Mouse (Mus musculus) lung, postnatal 4 days (tissue): Measurements from ENCODE around the gene Patj.
A peak's percentile ranks its signal among the peaks of the same experiment; 100 is the strongest.
"Not testable (repeated sequence)": the region's sequence is repeated elsewhere in the genome, so short reads cannot be mapped to it uniquely, and the experiment has no call there.

Source experiments
- DNase-seq, 2 experiments: peaks; one replicate each; pipeline ENCODE4 v3.0.0; 2021

The Patj gene

DNA sequence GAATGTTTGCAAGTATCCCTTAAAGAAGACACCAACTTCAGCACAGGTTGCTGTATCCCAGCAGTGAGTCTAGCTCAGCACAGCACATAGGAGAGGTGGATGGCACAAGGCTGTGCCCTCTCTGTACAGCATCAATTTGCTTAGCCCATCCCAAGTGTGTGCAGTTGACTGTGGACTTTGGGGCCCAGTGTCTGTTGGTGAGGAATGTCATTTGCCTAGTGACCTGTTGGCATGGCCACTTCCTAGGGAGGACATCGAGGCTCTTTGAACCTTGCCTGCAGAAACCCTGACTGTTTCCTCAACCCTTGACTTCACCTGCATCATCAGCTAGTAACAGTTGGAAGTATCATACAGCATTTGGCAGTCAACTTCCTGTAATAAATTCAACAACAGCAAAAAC lies 270.9 kb downstream of the Patj start:
- DNase-seq: no peak

DNA sequence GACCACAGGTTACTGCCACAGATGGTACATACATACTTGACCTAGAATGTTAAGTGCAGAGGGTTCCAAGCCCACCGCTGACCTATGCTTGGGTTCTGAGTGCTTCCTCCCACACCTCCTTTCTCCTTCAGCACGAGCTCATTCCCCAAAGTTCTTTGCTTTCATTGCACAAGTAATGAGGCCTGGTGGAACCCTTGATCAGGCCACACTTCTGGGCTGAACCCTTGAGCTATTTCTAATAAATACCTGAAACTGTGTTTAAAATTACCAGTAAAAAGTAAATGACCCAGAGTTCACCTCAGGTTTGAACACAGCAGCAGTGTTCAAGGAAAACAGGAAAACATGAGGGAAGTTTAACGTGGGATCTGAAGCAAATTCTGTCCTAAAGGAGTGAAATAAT lies 271.4 kb downstream of the Patj start:
- DNase-seq: no peak

DNA sequence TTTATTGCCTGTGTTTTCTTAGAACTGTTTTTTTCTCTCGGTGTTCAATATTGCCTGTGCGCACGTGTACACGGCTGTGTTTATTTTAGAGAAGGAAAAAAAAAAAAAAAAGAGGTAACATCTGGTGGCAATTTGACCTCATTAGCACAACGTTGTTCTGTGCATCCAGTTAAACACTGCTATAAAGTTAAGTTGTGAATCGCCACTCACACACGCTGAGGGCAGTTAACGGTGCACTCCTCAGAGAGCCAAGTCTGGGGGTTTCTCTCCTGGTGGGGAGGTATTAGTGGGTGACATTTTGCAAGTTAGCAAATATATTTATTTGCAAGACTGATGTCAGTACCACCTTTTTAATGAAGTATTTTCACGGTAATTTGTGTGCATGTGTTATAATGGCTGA lies 281.9 kb downstream of the Patj start:
- DNase-seq: no peak

DNA sequence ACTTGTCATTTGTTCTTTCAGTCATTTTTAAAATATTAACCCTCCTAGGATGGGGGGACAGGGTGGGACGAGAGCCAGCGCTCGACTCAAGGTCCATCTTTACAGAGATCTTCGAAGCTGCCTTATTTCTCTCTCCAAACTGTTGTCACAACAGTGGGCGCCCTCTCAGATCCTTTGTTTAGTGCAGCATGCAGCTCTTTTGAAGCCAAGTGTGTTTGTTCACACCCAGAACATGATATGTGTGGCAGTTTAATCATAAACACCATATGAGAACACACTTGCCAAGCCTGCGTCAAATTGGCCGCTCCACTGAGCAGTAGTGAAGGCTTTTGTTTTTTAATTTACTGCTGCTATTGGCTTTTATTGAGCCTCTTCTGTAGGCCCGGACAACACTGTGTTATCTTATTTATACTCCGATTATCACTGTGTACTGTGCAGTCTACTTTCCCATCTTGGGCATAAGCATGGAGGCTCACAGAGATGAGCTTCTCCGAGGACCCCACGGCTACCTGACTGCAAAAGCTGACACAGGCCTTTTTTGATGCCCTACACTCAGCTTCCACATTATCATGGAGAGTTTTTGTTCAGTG lies 291.2 kb downstream of the Patj start:
- DNase-seq: no peak

DNA sequence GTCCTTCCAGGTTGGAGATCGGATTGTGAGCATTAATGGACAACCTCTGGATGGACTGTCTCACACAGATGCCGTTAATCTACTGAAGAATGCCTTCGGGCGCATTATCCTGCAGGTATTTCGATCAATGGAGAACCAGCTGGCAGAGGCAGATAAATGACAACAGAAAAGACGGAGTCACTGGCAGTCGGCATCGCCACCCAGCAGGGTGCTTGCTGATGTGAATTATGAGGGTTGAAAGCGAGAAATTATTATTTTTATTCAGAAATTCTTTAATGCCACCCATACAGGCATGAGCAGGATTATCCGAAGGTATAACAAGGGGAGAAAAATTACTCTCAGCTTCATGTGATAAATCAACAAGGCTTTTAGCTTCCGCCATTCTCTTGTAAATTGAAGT lies 292.5 kb downstream of the Patj start:
- DNase-seq: no peak

DNA sequence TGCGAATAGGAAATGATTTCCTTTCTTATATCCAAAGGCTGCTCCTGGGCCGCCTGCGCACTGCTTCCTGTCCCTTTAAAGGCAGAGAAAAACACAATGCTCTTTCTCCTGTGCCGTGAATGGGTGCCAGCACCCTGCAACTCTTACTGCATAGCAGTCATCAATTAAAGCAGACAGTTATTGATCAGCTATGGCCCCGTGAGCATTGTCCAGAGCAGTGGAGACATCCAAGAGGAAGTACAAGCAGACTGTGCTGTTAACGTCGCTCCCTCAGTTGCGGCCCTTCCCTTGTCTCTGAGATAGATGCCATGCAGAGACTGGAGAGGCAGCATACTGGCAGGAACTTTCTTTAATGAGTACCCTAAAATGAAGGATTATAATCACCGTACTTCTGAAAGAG lies 292.9 kb downstream of the Patj start:
- no peak for DNase-seq

DNA sequence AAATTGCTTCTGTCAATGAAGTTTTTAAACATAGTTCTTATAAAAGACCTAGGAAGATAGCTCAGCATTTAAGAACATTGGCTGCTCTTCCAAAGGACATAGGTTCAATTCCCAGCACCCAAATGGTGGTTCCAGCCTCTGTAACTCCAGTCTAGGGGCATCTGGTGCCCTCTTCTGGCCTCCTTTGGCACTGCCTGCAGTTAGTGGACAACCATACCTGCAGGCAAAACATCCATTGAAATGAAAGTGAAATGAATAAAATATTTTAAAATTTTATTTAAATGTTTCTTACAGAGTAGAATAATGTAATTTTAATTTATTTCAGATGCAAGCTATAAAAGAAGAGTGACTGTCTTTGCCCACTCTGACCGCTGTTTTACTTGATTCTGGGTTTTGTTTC lies 294.4 kb downstream of the Patj start:
- DNase-seq: no peak

DNA sequence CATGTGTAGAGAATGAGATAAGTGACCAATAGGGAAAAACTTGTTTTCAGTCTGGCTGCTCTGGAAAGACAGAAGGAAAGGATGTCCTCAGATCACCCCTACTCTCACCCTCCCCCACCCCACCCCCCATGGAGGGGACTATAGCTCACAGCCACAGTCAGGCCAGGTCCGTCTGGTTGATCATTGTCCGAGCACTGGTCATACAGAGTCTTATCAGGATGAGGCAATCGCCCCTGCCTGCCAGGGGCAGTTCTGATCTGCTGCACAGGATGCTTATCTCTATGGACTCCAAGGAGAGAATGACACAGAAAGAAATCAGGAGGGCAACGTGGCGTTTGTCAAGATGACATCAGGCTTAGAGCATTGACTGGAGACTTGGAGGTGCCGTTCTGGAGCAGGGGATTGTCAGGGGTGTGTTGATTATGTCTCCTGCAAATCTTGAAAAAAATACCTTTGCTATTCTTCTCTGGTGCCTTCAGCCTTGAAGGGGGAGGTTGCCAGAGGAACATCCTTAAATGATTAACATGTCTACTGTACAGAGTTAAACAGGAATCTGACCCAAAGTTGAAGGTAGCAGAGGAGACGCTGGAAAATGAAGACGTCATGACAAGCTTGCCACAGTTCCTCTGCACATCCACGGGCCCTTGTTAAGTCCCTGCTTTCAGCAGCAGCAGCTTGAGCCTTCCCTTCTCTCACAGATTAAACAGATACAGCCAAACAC lies 298.0 kb downstream of the Patj start:
- no peak for DNase-seq

DNA sequence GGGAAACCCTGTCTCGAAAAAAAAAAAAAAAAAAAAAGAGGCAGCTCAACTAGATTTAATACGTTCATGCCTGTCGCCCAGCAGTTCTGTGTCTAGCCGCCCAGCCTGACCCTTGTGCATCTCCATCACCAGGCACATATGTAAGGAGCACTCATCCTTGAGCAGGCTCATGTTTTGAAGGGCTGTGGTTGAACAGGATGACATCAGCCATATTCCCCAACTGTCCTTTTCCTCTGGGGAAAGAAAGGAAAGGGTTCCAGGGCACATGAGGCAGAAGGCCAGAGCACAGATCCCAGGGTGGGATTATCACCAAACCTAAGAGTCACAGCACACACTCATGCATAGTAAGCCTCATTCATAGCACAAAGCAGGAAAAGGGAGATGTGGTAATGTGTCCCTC lies 302.3 kb downstream of the Patj start:
- DNase-seq: no peak

DNA sequence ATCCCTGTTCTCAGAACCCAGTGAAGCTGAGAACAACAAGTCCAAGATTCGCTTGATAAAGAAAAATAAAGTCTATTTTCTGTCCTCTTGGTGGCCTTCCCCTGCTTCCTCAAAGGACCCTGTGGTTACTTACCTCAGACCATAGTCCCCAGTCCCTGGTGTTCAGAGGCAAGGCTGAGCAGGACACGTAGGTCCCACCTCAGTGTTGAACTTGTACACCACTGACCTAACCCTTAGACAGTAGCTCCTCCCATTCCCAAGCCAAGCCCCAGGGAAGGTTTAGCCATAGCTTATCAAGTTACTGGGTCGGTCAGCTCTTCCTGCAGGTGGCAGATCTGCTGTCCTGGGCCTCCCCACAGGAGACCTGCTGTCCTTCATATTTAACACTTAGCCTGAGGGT lies 303.3 kb downstream of the Patj start:
- DNase-seq: no peak

DNA sequence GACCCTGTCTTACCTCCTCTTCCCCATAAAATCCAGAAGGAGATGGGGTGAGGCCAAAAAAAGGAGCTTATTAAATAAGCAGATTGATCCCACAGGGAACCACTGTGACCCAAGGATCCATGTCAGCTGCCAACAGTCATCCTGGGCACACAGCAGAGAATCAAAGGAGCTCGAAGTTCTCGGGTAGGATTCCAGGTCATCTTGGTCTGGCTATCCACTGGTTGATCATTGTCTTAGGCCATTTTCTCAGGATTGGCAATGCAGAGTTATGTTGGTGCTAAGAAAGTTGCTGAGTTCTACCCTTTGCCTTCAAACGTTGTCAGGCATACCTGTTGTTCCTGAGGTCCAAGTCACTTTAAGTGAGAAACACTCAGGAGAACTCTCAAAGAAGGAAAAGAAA lies 304.6 kb downstream of the Patj start:
- DNase-seq: no peak

DNA sequence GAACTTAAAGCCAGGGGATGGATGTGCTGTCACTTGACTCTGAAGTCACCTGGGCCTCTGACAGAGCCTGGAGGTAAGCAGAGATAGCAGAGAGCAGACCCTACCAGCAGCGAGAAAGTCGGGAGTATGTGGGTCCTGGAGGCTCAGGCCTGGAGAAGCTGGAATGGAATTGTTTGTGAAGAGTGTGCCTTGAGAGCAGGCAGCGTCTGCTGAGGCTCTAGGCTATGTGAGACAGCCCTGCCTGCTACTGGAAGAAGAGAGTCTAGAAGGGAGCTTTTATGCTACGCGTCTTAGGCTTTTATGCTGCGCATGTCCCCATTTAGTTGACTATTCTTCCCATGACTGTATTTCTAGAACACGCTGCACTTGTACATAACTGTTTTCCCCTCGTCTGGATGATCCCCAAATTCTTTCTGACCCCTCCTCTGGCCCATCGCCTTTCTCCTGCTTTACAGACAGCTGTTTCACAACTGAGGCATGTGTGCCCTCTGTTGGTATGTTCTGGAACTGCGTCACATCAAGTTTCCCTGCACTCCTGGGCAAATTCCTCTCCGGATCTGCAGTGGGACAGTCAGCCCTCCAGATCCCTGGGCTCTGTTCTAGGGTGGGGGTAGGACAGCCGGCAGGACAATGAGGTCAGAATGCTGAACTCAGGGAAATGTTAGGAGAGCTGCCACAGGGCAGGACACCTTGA lies 306.8 kb downstream of the Patj start:
- DNase-seq: peak; percentile 49 to 70

DNA sequence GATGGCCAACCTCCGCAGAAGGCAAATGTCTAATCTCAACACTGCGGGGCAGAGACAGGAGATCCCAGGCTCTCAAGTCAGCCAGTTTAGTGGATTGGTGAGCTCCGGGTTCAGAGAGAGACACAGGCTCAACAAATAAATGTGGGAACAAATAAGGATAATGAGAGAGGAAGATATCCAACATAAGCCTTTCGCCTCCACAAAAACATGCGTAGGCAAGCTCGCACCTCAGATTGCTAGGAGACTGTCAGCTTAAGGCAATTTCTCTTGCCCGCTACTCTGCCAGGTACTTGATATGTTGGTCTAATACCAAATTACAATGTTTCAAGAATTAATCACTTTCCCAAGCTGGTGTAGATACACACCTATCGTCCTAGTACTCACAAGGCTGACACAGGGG lies 315.3 kb downstream of the Patj start:
- DNase-seq: no peak

DNA sequence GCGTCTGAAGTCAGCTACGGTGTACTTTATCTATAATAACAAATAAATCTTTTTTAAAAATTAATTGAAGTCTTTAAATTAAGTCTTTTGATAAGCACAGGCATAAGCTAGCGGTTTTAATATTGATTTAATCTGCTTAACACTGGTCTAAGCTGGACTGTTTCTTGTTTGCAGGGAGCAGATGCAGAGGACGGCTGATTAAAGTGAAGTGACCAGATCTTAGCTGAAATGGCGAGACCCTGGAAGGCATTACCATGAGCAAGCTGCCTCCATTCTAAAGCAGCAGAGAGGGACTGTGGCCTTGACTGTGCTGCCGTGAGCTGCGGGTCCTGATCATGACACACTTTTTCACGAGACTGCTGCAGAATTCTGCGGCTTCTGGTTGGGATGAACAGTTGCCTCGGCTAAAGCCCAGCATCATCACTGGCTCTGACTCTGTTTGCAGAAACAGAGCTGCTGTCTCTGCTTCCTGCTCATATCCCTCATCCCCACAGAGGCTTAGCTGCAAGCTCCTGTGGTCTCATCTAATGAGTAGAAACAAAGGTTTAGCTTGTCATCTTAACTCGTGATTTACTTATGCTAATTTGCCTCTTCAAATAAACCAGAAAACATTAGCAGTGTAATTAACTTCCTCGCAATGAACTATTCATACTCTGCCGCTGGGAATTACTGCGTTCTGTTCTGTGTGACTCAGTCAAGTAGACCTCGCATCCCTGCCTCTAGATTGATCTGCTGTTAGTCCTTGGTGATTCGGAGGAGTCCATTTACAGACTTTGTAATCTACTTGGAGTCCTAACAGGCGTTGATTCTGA lies 322.4 kb downstream of the Patj start:
- no peak for DNase-seq

DNA sequence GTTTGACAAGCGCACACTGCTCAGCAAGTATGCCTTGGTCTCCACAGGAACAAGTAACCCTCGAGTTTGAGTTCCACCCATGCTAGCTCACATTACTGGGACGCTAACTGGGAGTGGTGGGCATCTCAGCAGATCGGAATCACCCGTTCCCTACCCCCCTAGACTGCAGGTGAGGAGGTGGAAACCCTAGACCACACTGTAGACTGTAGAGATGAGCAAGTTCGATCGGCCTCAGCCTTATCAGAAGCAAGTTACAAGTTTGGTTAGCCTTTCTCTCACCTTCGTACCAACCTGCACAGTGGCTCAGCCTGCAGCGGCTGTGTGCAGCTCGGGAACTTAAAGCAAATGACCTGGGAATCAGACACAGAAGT lies 322.9 kb downstream of the Patj start:
- no peak for DNase-seq

DNA sequence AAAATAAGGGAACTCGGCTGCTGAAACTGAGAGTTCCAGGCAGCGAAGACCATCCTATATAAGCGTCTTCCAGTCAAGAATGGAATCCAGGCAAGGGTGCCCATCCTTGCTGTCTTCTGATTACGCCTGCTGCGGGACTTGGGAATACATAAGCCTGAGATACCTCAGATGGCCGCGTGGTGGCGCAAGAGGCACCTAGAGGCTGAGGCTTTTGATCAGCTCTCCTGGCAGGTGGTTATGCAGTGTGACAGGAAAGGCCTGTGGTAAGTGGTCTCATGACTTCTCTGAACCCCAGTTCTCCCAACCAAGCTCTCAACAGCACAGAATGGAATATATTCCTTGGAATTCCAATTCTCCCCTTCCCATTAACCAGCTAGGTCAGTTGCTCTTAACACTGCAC lies 326.9 kb downstream of the Patj start:
- peak; percentile 40 to 55 for DNase-seq

DNA sequence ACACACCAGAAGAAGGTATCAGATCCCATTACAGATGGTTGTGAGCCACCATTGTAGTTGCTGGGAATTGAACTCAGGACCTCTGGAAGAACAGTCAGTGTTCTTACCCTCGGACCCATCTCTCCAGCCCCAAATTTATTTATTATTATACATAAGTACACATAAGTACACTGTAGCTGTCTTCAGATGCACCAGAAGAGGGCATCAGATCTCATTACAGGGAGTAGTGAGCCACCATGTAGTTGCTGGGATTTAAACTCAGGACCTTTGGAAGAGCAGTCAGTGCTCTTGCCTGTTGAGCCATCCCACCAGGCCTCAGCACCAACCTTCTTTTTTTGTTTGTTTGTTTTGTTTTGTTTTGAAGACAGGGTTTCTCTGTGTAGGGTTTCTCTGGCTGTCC lies 329.1 kb downstream of the Patj start:
- not testable (repeated sequence) for DNase-seq

DNA sequence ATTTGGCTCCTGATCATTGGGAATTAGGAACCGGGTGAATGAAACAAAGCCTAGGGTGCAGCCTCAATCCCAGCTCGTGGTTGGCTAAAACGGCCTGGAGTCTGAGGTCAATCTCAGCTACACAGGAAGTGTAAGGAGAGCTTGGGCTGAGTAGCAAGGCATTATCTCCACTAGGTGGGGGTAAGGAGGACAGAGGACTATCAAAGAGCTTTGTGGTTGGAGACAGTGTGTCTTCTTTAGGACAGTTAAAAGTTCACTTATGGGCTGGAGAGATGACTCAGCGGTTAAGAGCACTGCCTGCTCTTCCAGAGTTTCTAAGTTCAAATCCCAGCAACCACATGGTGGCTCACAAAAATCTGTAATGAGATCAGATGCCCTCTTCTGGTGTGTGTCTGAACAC lies 329.9 kb downstream of the Patj start:
- DNase-seq: no peak

DNA sequence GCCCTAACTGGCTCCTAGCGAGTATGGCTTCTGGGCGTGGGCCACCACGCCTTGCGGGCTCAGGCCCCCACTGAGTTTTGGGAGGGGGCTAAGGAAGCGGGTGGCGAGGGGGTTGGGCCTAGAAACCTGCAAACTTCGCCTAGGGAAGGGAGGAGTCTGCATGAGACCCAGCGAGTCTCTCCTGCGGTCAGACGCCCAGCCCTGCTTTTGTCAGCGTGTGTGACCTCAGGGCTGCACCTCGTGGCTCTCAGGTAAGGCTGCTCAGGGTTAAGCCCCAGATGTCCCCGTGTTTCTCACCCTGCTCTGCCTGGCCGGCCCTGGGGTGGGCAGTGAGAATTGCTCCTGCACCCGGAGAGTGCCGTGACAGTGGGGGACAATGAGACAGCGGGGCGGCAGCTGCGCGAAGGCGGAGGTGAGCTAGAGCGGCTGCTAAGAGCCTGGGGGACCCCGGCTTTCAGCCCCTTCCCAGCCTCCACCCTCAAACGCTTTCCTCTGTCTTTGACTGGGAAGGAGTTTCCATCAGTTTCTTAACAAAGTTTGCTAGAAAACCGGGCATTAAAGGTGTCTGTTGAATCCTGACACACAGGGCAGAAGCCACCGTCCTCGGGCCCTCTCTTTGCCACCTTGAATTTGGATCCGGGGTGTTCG lies 331.1 kb downstream of the Patj start, which contains the start of gene L1td1:
Gene L1td1 (plus strand): TSS at position 145 of the 648 bp plus-strand sequence.
- no peak for DNase-seq

DNA sequence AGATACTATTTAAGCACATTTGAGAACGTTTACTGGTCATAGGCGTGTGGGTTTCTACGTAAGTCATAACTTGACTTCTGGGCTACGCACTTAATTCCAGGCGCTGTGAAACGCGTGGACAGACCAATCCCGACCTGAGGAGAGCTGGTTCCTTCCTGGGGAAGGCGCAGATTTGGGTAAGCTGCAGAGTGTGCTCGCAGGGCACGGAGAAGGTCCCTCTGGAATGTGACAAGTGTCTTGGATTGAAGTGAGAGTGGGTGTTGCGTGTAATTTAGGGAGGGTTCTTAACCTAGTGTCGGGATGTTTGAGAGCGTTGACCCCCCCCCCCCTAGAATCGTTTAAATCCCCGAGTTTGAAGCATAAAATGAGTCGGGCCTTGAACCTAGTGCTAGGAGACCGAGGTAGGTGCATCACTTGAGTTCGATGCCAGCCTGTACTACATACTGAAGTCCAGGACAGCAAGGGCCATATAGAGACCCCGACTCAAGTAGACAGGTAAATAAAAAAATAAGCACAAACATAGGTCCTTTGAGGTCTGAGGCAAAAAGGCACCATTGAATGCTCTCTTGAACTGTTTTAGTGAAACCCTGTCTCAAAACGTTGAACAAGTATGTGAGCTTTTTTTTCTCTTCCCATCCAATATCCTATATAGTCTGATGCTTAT lies 331.8 kb downstream of the Patj start:
- DNase-seq: no peak

DNA sequence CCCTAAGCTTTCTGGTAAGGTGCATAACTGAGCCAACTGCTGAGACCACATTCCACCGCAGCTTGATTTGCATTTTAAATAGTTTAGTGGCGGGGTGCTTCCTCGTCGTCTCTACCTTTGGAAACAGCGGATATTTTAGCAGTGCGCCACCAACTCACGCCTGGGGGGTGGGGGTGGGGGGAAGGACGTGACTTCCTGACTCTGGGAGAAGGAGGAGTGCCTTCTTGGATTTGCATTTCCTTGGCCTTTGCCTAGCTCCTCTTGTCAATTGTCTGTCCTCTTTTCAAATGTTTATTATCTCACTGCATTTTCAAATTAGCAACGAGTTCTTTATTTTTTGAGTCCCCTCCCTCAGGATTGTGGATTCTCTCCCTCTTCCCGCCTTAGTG lies 332.4 kb downstream of the Patj start:
- DNase-seq: no peak

DNA sequence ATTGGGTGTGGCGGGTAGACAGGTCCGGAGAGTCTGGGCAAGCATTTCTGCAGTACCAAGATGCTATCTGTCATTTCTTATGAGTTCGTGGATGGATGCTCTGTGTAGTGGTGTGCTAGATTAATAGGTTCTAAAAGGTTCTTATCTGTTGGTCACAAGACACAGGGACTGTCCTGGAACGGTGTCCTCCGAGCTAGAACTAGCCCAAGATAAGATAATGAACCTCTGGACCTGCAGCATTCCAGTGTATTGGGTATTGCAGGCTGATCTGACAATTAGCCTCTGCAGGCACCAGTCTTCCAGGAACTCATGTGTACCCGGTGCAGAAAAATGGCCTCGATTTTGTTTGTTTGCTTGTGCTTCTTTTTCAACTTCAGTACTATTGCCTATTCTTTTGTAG lies 333.1 kb downstream of the Patj start:
- no peak for DNase-seq

DNA sequence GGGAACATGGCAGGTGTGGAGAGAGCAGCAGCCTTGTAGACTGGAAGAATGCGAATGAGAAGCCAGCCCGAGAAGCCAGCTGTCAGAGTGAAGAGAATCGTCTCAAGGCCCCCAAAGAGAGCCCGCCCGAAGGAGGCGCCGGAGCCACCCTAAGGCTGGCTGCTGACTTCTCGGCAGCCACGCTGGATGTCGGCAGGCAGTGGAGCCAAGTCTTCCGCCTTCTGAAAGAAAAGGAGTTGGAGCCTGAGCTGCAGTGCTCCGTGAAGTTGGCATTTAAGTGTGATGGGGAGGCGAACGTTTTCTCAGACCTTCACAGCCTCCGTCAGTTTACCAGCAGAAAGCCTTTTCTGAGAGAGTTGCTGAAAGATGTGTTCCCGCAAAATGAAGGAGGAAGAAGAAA lies 338.1 kb downstream of the Patj start:
- DNase-seq: no peak
